Mouse (Mus musculus): ENCODE results near the gene Pgap1. TPM values are rescaled to one million over a fixed set of nuclear protein-coding genes. Genes with fewer than 3 reads are reported as not detected.

Gene Pgap1
- polyA plus RNA-seq, 1 experiment from 2014 or later = 12.5 TPM

- WGBS = 91% methylated on average over 9 of the region's 9 CpGs
- ATAC-seq (ENCODE audit: insufficient read depth, low FRiP score, low TSS enrichment) = no peak
- Histone ChIP-seq H3K27ac (ENCODE audit: low read depth, low read length) (no peak overlapping the region), H3K4me3 (ENCODE audit: low read depth, low read length) (no peak overlapping the region), H3K36me3 (ENCODE audit: control insufficient read depth, insufficient read depth, low read length) (no peaks in the 10 kb centered on the region), H3K9me3 (ENCODE audit: control insufficient read depth, low read length) (no peaks in the 10 kb centered on the region), H3K4me1 (ENCODE audit: control insufficient read depth, insufficient read depth, low read length) (no peaks in the 10 kb centered on the region), H3K4me2 (ENCODE audit: low read depth) (no peak overlapping the region), H3K9ac (ENCODE audit: low read length) (no peak overlapping the region), H3K27me3 (ENCODE audit: control insufficient read depth, insufficient read depth, low read length) (no peaks in the 10 kb centered on the region)
- DNase-seq (ENCODE audit: low spot score) = no peak
Observed at GRCm38 (mm10) chr1:54545200-54545599, 12.3 kb downstream of the Pgap1 start.

- Histone ChIP-seq H3K36me3 (ENCODE audit: control insufficient read depth, insufficient read depth, low read length) (peaks cover 4% of the 10 kb centered on the region; the same call in 1 of the 2 replicates), H3K4me2 (ENCODE audit: low read depth) (no peak overlapping the region), H3K4me3 (ENCODE audit: low read depth, low read length) (no peak overlapping the region), H3K9ac (ENCODE audit: low read length) (no peak overlapping the region), H3K27ac (ENCODE audit: low read depth, low read length) (no peak overlapping the region), H3K9me3 (ENCODE audit: control insufficient read depth, low read length) (no peaks in the 10 kb centered on the region), H3K4me1 (ENCODE audit: control insufficient read depth, insufficient read depth, low read length) (no peaks in the 10 kb centered on the region), H3K27me3 (ENCODE audit: control insufficient read depth, insufficient read depth, low read length) (no peaks in the 10 kb centered on the region)
- WGBS = 85% methylated on average over 2 of the region's 2 CpGs
- no peak for DNase-seq (ENCODE audit: low spot score)
- ATAC-seq (ENCODE audit: insufficient read depth, low FRiP score, low TSS enrichment) = no peak
Observed at GRCm38 (mm10) chr1:54542920-54543319, 14.6 kb downstream of the Pgap1 start.

- no peaks in the 10 kb centered on the region for H3K9me3 ChIP-seq (ENCODE audit: control insufficient read depth, low read length)
- H3K36me3 ChIP-seq (ENCODE audit: control insufficient read depth, insufficient read depth, low read length) = no peaks in the 10 kb centered on the region
- no peak for ATAC-seq (ENCODE audit: insufficient read depth, low FRiP score, low TSS enrichment)
- no peaks in the 10 kb centered on the region for H3K4me1 ChIP-seq (ENCODE audit: control insufficient read depth, insufficient read depth, low read length)
- H3K27me3 ChIP-seq (ENCODE audit: control insufficient read depth, insufficient read depth, low read length) = no peaks in the 10 kb centered on the region
- WGBS = 63% methylated on average over 6 of the region's 6 CpGs
- H3K4me2 ChIP-seq (ENCODE audit: low read depth) = no peak overlapping the region
- H3K4me3 ChIP-seq (ENCODE audit: low read depth, low read length) = no peak overlapping the region
- H3K9ac ChIP-seq (ENCODE audit: low read length) = no peak overlapping the region
- no peak for DNase-seq (ENCODE audit: low spot score)
- no peak overlapping the region for H3K27ac ChIP-seq (ENCODE audit: low read depth, low read length)
Observed at GRCm38 (mm10) chr1:54531170-54531569, 26.3 kb downstream of the Pgap1 start.

GRCm38 (mm10) chr1:54523717-54524116, 33.8 kb downstream of the Pgap1 start:
- H3K4me3 ChIP-seq (ENCODE audit: low read depth, low read length) = no peak overlapping the region
- no peaks in the 10 kb centered on the region for H3K4me1 ChIP-seq (ENCODE audit: control insufficient read depth, insufficient read depth, low read length)
- H3K9me3 ChIP-seq (ENCODE audit: control insufficient read depth, low read length) = no peaks in the 10 kb centered on the region
- no peak overlapping the region for H3K27ac ChIP-seq (ENCODE audit: low read depth, low read length)
- H3K4me2 ChIP-seq (ENCODE audit: low read depth) = no peak overlapping the region
- H3K9ac ChIP-seq (ENCODE audit: low read length) = no peak overlapping the region
- no peaks in the 10 kb centered on the region for H3K27me3 ChIP-seq (ENCODE audit: control insufficient read depth, insufficient read depth, low read length)
- no peaks in the 10 kb centered on the region for H3K36me3 ChIP-seq (ENCODE audit: control insufficient read depth, insufficient read depth, low read length)
- ATAC-seq (ENCODE audit: insufficient read depth, low FRiP score, low TSS enrichment) = no peak
- no peak for DNase-seq (ENCODE audit: low spot score)
- WGBS = 86% methylated on average over 2 of the region's 2 CpGs

GRCm38 (mm10) chr1:54520062-54520577, 37.4 kb downstream of the Pgap1 start:
- no peak overlapping the region for H3K27ac ChIP-seq (ENCODE audit: low read depth, low read length)
- no peak overlapping the region for H3K4me2 ChIP-seq (ENCODE audit: low read depth)
- H3K4me1 ChIP-seq (ENCODE audit: control insufficient read depth, insufficient read depth, low read length) = no peaks in the 10 kb centered on the region
- no peaks in the 10 kb centered on the region for H3K27me3 ChIP-seq (ENCODE audit: control insufficient read depth, insufficient read depth, low read length)
- no peak for DNase-seq (ENCODE audit: low spot score)
- no peak overlapping the region for H3K9ac ChIP-seq (ENCODE audit: low read length)
- no peak for ATAC-seq (ENCODE audit: insufficient read depth, low FRiP score, low TSS enrichment)
- H3K9me3 ChIP-seq (ENCODE audit: control insufficient read depth, low read length) = no peaks in the 10 kb centered on the region
- no peaks in the 10 kb centered on the region for H3K36me3 ChIP-seq (ENCODE audit: control insufficient read depth, insufficient read depth, low read length)
- WGBS = 90% methylated on average over 5 of the region's 5 CpGs
- H3K4me3 ChIP-seq (ENCODE audit: low read depth, low read length) = no peak overlapping the region

- H3K27me3 ChIP-seq (ENCODE audit: control insufficient read depth, insufficient read depth, low read length) = no peaks in the 10 kb centered on the region
- DNase-seq (ENCODE audit: low spot score) (no peak), ATAC-seq (ENCODE audit: insufficient read depth, low FRiP score, low TSS enrichment) (no peak)
Observed at GRCm38 (mm10) chr1:54513836-54514235, 43.6 kb downstream of the Pgap1 start.

GRCm38 (mm10) chr1:54498496-54498895, 59.0 kb downstream of the Pgap1 start:
- Histone ChIP-seq H3K4me1 (ENCODE audit: control insufficient read depth, insufficient read depth, low read length) (no peaks in the 10 kb centered on the region), H3K27ac (ENCODE audit: low read depth, low read length) (no peak overlapping the region), H3K4me3 (ENCODE audit: low read depth, low read length) (no peak overlapping the region), H3K27me3 (ENCODE audit: control insufficient read depth, insufficient read depth, low read length) (no peaks in the 10 kb centered on the region), H3K4me2 (ENCODE audit: low read depth) (no peak overlapping the region), H3K9me3 (ENCODE audit: control insufficient read depth, low read length) (no peaks in the 10 kb centered on the region), H3K36me3 (ENCODE audit: control insufficient read depth, insufficient read depth, low read length) (no peaks in the 10 kb centered on the region), H3K9ac (ENCODE audit: low read length) (no peak overlapping the region)
- no peak for ATAC-seq (ENCODE audit: insufficient read depth, low FRiP score, low TSS enrichment)
- 86% methylated on average over 2 of the region's 2 CpGs for WGBS
- no peak for DNase-seq (ENCODE audit: low spot score)

More at GRCm38 (mm10) chr1:54513836-54514235, 43.6 kb downstream of the Pgap1 start:
- 81% methylated on average over 1 of the region's 1 CpGs for WGBS
- no peaks in the 10 kb centered on the region for H3K4me1 ChIP-seq (ENCODE audit: control insufficient read depth, insufficient read depth, low read length)
- H3K9me3 ChIP-seq (ENCODE audit: control insufficient read depth, low read length) = no peaks in the 10 kb centered on the region
- H3K9ac ChIP-seq (ENCODE audit: low read length) = no peak overlapping the region
- H3K4me3 ChIP-seq (ENCODE audit: low read depth, low read length) = no peak overlapping the region
- no peak overlapping the region for H3K4me2 ChIP-seq (ENCODE audit: low read depth)
- no peak overlapping the region for H3K27ac ChIP-seq (ENCODE audit: low read depth, low read length)
- H3K36me3 ChIP-seq (ENCODE audit: control insufficient read depth, insufficient read depth, low read length) = no peaks in the 10 kb centered on the region

GRCm38 (mm10) chr1:54496254-54496653, 61.2 kb downstream of the Pgap1 start:
- 93% methylated on average over 1 of the region's 1 CpGs for WGBS
- ATAC-seq (ENCODE audit: insufficient read depth, low FRiP score, low TSS enrichment) = no peak
- H3K4me2 ChIP-seq (ENCODE audit: low read depth) = no peak overlapping the region
- H3K4me3 ChIP-seq (ENCODE audit: low read depth, low read length) = no peak overlapping the region
- no peaks in the 10 kb centered on the region for H3K27me3 ChIP-seq (ENCODE audit: control insufficient read depth, insufficient read depth, low read length)
- no peak for DNase-seq (ENCODE audit: low spot score)
- no peak overlapping the region for H3K27ac ChIP-seq (ENCODE audit: low read depth, low read length)
- no peaks in the 10 kb centered on the region for H3K36me3 ChIP-seq (ENCODE audit: control insufficient read depth, insufficient read depth, low read length)
- no peaks in the 10 kb centered on the region for H3K4me1 ChIP-seq (ENCODE audit: control insufficient read depth, insufficient read depth, low read length)
- no peaks in the 10 kb centered on the region for H3K9me3 ChIP-seq (ENCODE audit: control insufficient read depth, low read length)
- H3K9ac ChIP-seq (ENCODE audit: low read length) = no peak overlapping the region

- Histone ChIP-seq H3K27ac (ENCODE audit: low read depth, low read length) (no peak overlapping the region), H3K9me3 (ENCODE audit: control insufficient read depth, low read length) (no peaks in the 10 kb centered on the region), H3K4me3 (ENCODE audit: low read depth, low read length) (no peak overlapping the region), H3K27me3 (ENCODE audit: control insufficient read depth, insufficient read depth, low read length) (no peaks in the 10 kb centered on the region), H3K36me3 (ENCODE audit: control insufficient read depth, insufficient read depth, low read length) (no peaks in the 10 kb centered on the region), H3K4me1 (ENCODE audit: control insufficient read depth, insufficient read depth, low read length) (no peaks in the 10 kb centered on the region), H3K4me2 (ENCODE audit: low read depth) (no peak overlapping the region), H3K9ac (ENCODE audit: low read length) (no peak overlapping the region)
- ATAC-seq (ENCODE audit: insufficient read depth, low FRiP score, low TSS enrichment) (no peak), DNase-seq (ENCODE audit: low spot score) (no peak)
- WGBS = 98% methylated on average over 3 of the region's 3 CpGs
Observed at GRCm38 (mm10) chr1:54493496-54493895, 64.0 kb downstream of the Pgap1 start.

All from neural tube, embryonic 11.5 days (tissue).